Mouse (Mus musculus) spleen, postnatal 10 days (tissue): ENCODE results near the gene Pank3.

Experiments
- DNase-seq, 2 experiments: peaks; one replicate each; pipeline ENCODE4 v3.0.0; 2021 to 2022; ENCODE audit warnings: low spot score in 2 of 2

Pank3 gene

GRCm38 (mm10) chr11:35769188-35769745 lies at the start of gene Pank3:
Pank3 (plus strand) TSS chr11:35769484.
- peak; percentile 84 to 93 for DNase-seq

GRCm38 (mm10) chr11:35723876-35724275 lies 45.4 kb upstream of the Pank3 start:
- DNase-seq: no peak

DNA sequence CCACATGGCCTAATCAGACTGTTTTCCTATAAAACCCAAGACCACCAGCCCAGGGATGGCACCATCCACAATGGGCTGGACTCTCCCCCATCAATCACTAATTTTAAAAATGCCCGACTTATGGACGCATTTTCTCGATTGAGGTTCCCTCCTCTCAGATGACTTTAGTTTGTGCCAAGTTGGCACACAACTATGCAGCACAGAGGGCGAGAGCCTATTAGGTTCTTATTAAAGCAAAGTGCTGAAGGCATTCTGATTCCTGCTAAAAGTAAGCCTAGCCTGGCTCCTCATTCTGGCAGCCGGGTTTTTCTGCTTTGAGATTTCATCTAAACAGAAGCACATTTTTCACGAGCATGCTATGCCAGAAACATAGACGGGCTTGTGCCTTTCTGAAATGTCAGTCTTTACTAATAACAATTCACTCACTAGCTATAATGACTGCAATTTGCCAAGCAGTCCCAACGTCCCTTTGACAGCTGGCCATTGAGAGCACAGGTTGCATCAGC lies 42.9 kb upstream of the Pank3 start:
- no peak for DNase-seq

DNA sequence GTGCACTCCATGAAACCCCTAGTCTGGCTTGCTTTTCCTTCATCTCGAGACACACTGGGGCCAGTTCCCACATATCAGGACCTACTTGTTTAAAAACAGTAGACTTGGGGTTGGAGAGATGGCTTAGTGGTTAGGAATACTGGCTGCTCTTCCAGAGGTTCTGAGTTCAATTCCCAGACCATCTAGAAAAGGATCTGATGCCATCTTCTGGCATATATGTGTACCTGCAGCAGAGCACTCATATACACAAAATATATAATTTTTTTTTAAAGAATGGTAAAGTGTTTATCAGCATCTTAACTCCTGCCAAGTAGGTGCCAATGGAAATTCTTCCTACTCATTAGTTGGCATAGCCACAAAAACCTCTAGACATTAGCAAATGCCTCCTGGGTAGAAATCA lies 41.1 kb upstream of the Pank3 start:
- DNase-seq: no peak

GRCm38 (mm10) chr11:35729186-35729585 lies 40.1 kb upstream of the Pank3 start:
- no peak for DNase-seq

DNA sequence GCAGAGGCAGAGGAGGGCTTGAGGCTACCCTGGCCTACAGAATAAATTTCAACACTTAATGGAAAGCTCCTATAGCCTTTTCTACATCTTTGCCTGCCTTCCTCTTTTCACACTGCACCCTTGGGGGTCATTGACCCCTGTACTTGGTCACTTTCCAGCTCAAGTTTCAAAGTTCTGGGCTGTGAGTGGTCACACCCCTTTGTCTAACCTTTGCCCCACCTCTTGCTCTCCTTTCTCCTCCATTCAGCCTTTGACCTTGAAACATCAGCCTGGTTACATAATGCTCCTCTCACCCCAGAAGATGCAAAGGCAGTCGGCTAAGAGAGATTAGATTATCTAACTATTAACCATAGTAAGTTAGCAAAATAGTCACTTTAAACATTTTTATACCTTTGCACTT lies 36.9 kb upstream of the Pank3 start:
- no peak for DNase-seq

DNA sequence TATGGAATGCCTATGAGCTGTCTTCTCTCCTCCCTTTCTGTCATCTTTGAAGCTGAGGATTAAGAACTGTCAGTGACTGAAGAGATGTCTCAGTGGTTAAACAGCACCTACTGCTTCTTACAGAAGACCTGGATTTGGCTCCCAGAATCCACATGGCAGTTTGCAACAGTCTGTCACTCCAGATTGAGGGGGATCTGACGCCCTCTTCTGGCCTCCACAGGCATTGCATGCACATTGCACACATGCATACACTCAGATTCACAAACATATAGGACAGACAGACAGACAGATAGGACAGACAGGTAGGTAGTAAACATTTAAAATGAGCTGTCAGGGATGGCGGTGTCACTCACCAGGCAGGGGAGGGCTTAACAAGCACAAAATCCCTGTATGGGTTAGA lies 32.5 kb upstream of the Pank3 start:
- DNase-seq: no peak

DNA sequence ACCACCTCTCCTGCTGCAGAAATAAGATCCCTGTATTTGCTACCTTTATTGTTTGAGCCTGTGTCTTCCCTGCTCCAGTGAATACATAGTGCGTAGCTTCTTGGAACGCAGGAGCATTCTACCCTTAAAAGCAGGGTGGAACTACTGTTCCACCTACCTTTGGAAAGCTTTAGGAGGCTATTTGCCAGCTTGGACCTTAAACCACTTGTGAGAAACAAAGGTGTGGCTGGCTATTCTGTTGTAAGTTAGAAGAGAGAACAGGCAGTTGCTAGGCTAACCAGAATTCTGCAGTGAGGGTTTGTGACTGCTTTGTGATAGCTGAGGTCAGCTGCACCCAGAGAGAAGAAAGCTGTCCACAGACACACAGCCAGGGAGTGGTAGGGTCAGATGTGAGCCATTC lies 32.0 kb upstream of the Pank3 start:
- no peak for DNase-seq

- DNase-seq: no peak
These were observed 31.2 kb upstream of the Pank3 start for GRCm38 (mm10) chr11:35738102-35738501.

DNA sequence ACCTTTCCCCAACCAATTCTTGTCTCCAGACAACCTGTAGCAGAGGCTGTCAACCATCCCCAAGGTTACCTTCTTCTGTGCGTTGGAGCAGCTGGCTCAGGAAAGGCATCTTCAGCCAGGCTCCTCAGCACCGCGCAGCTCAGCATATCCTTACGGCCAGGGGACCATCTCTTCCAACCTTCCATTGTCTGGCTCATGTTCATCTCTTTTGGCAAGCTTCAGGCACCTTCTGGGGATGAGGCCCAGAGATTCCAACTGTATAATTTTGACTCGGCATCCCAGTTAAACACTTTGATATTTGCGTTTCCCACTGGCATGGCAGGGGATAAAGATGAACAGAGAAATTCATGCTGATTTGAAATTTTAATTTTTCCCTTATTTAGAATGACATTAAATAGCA lies 25.7 kb upstream of the Pank3 start:
- DNase-seq: no peak

DNA sequence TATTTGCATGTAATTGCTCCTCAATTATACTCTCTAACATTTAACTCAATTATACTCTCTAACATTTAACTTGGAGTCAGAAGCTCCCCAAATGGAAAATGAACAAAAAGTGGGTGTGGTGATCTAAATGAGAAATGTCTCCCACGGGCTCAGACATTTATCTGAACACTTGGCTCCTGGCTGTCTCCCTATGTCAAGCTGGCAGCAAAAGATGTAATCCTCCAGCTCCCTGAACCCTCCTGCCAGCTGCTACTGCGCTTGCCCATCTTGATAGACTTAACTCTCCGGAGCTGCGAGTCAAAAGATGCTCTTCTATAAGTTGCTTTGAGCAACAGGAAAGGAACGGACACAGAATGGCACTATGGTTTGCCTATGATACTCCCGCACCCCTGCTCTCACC lies 24.7 kb upstream of the Pank3 start:
- DNase-seq: no peak

DNA sequence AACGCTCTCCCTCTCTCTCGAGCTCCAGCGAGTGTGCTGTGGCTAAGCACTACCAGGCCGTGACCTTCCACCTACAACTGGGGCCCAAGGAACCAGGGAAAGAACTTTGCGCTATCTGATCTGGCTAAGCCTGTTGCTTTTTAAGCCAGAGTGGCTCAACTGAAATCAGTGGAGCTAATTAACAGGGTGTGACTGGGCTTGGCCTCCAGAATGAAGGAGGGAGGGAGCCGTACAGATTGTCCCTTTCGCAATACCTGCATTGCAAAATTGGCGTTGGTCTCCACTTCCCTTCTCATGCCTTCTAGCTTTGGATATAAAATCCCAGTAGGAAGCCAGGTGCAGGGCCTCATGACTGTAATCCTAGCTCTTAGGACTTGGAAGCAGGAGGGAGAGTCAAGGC lies 18.7 kb upstream of the Pank3 start:
- DNase-seq: no peak

GRCm38 (mm10) chr11:35754906-35755418 lies 14.3 kb upstream of the Pank3 start:
- no peak for DNase-seq

DNA sequence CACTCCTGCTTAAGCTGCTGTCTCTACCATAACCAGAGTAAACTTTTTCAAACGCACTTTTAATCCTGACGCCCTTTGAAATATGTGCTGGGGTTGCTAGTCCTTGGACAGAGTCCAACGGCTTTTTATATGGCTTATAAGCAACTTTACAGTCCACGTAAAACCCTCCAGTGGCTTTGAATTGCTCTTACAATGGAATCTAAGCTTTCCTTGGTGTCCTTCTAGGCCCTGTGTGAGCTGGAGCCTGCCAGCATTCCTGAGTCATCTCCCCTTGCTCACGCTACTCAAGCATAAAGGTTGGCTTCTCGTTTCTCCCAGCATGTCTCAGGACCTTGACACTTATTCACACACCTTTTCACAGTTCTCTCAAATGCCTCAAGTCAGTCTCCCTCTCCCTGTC lies 13.7 kb upstream of the Pank3 start:
- no peak for DNase-seq

GRCm38 (mm10) chr11:35756411-35757303 lies 12.6 kb upstream of the Pank3 start:
- DNase-seq: no peak

- DNase-seq: no peak
These were observed 9.2 kb upstream of the Pank3 start for GRCm38 (mm10) chr11:35760001-35760626.

DNA sequence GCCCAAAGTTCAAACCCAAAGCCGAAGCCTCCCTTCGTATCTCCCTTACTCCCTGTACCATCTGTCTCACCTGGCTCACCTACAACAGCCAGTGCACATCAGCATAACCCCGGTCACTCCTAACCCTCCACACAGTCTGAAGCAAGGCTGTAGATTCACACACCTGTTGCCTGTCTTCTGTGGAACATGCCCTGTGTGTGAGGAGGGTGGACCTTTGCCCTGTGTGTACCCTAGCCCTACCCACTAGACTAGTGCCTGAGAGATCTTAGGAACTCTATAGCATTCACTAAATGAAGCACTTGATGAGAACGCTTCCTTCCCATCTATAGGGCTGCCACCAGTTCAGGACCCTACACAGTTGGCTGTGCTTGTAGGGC lies 8.7 kb upstream of the Pank3 start:
- no peak for DNase-seq

DNA sequence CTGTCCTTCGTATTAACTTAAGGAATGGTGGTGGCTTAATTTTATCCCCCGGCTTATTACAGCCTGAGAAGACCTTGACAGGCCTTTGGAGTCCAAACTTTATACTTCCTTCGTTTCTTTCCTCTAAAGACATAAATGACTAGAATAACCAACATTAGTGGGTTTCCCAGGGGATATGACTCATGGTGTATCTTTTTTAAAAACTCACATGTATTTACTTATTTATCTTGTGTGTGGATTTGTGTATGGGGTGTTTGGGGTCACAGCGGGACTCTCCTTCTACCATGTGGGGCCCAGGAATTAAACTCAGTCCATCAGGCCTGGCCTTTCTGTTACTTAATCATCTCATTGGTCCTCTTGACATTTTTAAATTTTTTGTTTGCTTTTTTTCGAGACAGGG lies 2.4 kb upstream of the Pank3 start:
- DNase-seq: no peak

- DNase-seq: peak in 1 of 2 experiments; percentile 82
These were observed 608 bp downstream of the Pank3 start for GRCm38 (mm10) chr11:35769746-35770437.

DNA sequence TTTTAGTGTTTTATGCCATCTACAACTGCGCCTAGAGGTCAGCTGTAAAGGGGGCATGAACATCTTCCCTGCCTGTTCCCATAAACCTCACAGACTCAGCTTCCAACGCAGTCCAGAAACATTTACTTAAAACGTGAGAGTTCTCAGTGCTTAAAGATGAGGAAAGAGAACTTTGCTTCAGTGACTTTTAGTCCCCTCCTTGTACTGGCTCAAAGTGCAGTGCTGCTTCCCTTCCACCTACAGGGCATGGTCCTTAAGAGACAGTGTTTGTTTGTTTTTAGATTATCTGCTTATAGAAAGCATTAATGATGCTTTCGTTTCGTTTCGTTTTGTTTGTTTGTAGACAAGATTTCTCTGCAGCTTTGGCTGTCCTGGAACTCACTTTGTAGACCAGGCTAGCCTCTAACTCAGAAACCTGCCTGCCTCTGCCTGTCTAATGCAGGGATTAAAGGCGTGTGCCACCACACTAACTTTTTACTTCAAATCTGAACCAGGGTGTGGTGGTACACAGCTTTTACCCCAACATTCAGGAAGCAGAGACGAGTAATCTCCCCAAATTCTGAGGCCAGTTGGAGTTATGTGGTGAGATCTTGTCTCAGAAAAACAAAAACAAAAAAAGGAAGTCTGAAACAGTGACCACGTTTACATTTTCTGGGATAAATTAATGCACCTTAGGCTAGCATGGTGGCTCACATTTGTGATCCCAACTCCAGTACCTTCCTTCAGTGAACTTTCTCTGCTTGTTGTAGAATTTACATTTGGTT lies 1.6 kb downstream of the Pank3 start:
- DNase-seq: no peak

GRCm38 (mm10) chr11:35775606-35776005 lies 6.3 kb downstream of the Pank3 start:
- DNase-seq: no peak
